Mouse (Mus musculus): ENCODE results near the gene Net1.

DNA sequence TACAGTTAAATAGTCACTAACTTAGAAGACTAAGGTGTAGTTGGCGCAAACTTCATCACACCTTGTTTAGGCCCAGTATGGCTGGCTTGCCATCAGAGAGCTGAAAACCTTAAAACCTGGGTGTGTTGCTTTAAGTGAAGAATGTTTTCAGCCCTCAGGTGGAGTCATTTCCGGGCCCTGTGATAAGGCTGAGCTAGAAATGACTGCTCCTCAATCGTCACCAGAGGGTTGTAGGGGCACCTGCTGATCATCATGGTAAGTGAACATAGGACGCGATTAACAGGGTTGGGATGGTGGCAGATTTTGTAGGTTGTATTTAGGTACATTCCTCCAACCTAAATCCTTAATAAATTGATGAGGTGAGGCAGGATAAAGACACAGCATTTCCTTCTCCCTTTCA lies 6.5 kb upstream of the Net1 start:
- TF ChIP-seq CTCF (IDR thresholded peaks at IDR 0.05; ENCODE audit: low read depth, low read length) (no peak), POLR2A (IDR thresholded peaks at IDR 0.05; ENCODE audit: extremely low read depth, insufficient read depth, low read length) (no peak)

Measured in liver, adult 2 months (tissue).